Mouse (Mus musculus): ENCODE measurements around the gene Plxdc1.
A peak's percentile ranks its signal among the peaks of the same experiment; 100 is the strongest.
"Not testable (repeated sequence)": the region's sequence is repeated elsewhere in the genome, so short reads cannot be mapped to it uniquely, and the experiment has no call there.

Plxdc1 gene

DNA sequence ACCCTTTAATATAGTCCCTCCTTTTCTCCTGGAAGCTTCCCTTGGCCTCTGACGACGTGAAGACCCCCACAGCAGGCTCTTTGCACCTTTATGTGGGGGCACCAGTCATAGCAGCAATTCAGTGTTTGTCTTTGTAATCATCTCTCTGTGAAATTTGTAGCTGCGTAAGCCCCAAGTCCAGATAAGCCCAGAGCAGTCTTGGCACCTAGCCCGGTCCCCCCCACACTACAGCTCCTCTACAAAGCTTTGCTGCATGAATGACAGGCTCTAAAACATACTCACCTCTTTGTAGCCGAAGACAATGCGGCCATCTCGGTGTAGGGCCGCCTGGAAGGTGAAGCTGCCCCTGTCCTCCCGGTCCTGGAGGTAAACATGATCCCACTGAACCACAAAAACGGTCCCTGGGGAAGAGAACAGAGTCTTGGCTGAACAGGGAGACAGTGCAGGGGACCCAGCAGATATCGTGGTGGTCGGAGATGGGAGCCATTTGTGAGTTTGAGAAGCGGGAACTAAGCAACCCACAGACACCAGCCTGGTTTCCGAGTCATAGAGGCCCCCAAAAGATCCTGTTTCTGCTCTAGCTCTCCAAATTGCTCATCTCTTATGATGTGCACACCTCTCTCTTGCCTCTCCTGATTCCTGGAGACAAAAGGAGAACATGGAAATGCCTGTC is 31.6 kb downstream of the Plxdc1 start:
- no peak for DNase-seq

DNA sequence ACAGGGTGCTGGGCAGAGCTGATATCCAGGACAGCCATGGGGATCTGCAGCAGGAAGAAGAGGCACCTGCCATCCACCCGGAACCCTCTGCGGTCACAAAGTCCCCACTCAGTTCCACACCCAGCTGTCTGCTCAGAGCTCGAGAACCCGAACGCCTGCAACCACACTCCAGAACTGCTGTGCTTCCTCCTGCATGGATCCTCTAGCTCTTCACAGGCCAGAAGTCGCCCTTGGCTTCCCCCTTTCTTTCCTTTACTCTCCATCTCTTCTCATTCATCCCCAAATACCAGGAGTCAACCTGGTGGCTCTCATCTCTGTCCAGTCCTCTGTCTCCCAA is 32.3 kb downstream of the Plxdc1 start:
- no peak for DNase-seq

DNA sequence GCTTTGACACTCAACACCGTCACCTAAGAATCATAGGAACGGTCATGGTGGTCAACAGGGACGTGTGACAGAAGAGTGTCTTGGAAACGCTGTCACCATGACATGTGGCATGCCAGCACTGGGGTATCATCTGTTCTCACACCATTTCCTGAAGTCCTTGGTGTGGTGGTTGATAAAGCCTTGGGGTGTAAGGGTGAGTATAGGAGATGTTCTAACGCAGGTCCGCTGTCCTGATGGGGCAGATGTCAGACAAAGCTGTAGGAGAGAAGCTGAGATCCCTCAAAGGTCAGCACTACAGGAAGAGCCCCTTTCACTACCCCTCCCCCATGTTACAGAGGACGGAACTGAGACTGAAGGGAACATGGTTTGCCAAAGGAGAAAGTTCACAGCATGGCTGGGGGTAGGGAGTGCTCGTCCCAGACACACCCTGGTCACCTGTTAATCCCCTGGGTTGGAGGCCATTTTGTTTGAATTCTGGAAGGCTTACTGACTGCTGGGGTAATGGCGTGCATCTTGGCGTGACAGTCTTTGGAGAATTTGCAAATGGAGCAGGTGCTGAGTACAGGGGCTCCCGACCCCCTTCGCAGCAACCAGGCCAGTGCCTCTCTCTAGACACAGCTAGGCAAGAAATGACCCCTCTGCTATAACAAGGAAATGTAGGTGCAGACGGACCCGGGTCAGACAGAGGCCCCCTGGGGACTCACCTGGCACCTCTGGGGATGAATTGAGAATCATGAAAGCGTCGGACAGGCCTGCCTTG is 32.9 kb downstream of the Plxdc1 start:
- no peak for DNase-seq

DNA sequence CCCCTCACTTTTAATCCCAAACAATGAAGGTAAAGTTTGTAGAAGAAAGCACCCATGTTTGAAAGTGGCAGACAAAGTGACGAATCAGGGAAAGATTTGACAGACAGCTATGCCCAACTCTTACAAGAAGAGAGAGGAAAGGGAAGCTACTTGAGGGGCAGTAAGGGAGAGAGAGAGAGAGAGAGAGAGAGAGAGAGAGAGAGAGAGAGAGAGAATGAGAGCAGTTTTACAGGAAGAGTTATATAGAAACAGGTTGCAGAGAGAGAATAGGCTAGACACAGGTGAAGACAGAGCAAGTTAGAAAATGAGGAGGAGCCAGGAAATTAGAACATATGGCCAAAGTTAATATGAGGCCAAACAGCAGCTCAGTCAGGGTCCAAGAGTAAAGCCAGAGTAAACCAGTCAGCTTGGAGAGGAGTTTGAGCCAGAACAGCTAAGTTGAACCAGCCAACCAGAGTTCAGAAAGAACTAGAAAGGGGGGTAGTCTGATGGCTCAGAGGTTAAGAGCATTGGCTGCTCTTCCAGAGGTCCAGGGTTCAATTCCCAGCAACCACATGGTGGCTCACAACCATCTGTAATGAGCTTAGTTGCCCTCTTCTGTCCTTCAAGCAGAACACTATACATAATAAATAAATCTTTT is 33.8 kb downstream of the Plxdc1 start:
- DNase-seq: no peak

DNA sequence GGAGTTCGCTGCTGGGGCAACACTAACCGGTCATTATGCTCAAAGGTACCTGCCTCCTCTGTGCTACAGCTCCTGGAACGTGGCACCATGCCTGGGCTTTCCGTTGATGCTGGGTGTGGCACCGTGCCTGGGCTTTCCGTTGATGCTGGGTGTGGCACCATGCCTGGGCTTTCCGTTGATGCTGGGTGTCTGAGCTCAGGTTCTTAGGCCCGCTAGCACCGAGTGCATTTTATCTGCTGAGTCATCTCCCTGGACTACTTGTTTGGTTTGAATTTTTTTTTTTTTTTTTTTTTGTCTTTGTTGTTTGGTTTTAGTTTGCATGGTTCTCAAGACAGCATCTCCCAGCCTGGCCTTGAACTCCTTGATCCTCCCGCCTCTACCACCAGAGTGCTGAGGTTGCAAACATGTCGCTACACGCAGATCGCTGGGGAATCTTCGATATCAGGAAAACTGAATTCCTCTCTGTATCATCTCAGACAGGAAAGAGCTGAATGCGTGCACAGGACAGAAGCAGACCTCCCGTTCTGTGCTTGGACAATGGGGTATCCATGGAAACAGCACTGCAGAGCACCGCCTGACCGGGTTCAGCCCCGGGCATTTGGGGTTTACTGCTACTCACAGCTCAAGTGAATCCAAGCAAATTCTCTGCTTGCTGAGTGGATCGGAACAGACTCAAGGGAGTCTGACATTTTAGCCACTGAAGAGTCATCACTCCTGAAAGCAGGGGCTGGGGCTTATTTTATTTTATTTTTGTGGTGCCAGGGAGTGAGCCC is 36.4 kb downstream of the Plxdc1 start:
- peak in 1 of 2 experiments; percentile 38 for DNase-seq

DNA sequence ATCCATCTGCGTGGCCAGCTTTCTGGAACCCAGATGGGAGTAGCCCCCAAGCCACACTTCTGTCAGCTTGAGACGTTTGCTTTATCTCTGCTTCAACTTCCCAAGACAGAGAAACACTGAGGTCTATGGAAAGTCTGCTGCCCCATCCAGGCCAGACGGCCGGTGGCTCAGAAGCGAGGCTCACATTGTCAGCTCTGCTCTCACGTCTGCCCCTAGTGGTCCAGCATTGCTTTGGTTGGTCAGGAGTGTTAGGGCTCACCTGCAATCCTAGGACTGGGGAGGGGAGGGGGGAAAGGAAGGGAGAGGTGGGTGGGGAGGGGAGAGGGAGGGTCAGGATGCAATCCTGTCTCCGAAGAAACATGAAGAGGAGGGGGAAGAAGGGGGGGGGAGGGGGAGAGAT is 38.8 kb downstream of the Plxdc1 start:
- DNase-seq: peak in 1 of 2 experiments; percentile 47

DNA sequence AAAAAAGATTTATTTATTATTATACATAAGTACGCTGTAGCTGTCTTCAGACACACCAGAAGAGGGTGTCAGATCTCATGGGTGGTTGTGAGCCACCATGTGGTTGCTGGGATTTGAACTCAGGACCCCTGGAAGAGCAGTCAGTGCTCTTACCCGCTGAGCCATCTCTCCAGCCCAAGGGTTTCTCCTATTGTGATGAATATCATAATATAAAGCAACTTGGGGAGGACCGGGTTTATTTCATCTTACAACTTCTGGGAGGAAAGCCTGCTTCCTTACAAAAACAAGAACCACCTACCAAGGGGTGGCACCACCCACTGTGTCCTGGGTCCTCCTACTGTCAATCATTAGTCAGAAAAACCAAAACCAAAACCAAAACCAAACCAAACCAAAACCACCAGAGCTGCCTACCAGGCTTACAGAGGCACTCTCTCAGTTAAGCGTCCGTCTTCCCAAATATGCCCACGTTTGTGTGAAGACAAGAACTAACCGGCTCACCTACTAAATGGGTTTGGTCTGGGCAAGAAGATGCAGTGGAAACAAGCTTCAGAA is 40.4 kb downstream of the Plxdc1 start:
- DNase-seq: not testable (repeated sequence)

DNA sequence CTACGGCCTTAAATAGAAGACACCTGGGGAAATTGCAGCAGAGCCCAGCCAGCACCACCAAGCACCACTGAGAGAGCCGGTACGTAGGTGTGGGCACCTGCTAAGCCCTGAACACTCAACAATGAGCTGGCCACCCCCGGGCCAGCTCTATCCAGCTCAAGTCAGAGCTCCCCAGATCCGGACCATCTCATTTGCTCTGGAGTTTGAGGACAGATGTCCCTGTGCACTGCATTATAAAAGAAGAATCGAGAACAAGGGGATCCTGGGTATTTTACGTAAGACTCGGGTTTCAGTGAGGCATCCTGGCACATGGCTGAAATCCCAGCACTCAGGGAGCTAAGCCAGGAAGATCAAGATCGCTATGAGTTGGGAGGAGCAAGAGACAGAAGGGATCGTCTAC is 41.2 kb downstream of the Plxdc1 start:
- no peak for DNase-seq

DNA sequence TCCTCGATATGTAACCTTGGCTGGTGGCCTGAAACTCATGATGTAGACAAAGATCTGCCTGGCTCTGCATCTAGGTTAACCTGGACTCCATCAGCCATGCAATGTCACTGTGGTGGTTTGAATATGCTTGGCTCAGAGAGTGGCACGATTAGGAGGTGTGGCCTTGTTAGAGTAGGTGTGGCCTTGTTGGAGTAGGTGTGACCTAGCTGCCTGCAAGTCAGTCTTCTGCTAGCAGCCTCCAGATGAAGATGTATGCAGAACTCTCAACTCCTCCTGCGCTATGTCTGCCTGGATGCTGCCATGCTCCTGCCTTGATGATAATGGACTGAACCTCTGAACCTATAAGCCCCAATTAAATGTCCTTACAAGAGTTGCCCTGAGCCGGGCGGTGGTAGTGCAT is 43.0 kb downstream of the Plxdc1 start:
- DNase-seq: no peak

DNA sequence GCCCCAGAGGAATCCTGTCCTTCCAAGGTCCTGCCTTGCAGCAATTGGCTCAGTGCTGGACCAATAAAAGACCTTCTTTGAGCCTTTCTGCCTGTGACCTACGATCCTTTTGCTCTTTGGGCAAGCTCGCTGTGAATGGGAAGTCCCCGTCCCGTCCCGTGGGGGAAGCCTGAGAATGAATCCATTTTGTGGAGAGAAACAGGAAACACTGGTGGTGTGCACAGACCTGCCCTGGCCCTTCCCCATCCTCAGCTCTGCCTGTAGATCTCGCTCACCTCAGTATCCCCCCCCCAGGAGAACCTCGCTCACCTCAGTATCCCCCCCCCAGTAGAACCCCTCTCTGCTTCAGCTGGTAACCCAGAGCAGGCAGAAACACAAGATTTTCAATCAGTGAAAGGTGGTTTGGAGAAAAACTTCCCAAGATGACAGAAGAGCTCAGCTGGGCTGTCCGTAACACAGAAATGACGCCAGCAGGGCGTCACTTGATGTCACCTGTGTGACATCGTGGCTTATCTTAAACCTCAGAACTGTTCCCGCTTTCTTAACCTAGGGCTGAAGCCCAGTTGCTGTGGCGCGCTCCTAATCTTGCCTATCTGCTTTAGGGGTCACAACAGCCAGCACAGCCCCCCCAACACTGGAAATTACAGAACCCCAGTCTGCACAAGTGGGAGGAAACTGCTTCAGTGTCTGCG is 43.7 kb downstream of the Plxdc1 start:
- DNase-seq: no peak

DNA sequence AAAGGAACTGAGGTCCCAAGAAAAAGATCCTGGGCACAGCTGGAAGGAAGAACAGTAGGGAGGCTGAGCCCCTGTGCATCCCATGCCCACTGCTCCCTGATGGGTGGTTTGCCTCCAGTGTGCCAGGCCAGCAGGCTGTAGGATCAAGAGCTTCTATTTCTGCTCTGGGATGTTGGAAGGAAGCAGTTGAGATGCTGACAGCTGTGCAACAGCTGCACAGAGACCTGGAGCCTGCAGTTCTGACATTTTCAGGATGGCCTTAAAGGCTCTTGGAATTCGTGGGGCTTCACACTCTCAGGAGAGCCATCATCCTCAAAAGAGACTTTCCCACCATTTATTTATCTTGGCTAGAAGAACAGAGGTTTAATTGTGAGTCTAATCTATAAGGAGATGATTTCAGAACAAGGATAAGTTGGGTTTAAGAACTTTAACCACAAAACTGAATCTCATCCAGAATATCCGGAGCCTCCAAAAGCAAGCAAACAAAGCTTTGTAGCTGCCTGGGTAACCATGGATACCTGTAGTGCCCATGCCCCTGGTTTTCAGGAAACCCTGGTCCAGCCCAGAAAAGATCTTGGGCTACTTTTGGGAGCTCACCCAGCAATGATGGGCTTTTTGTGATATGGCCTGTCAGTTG is 48.7 kb downstream of the Plxdc1 start:
- no peak for DNase-seq

DNA sequence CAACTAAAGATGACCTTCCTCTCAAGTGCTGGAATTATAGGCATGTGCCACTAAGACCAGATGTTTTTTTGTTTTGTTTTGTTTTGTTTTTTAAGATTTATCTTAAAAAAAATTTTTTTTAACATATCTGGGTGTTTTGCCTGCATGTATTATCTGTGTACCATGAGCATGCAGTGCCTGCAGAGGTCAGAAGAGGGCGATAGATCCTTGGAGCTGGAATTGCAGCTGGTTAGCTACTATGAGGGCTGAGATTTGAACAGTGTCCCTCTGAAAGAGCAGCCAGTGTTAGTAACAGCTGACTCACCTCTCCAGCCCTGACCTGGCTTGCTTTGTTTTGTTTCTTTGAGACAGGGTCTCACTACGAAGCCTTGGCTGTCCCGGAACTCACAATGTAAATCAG is 49.5 kb downstream of the Plxdc1 start:
- DNase-seq: peak; percentile 44 to 72

DNA sequence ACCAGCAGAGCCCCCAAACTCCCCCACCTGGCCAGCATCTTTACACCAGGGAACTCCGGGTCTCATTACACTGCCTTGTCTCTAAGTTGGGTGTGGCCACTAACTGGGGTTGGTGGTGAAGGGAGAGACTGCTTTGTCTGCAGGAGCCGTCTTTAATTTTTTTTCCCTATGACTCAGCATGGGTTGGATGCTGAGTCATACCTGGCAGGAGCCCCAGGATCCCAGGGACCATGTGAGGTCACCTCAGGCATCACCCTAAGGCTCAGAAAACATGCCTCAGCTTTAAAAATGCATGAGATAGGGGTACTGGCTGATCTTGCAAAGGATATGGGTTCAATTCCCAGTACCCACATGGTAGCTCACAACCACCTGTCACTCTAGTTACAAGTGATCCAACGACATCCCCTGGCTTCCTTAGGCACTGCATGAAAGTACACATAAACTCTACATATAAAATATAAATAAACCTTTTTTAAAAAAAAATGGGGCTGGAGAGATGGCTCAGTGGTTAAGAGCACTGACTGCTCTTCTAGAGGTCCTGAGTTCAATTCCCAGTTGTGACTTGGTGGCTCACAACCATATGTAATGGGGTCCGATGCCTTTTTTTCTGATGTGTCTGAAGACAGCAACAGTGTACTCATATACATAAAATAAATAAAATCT is 50.2 kb downstream of the Plxdc1 start:
- no peak for DNase-seq

DNA sequence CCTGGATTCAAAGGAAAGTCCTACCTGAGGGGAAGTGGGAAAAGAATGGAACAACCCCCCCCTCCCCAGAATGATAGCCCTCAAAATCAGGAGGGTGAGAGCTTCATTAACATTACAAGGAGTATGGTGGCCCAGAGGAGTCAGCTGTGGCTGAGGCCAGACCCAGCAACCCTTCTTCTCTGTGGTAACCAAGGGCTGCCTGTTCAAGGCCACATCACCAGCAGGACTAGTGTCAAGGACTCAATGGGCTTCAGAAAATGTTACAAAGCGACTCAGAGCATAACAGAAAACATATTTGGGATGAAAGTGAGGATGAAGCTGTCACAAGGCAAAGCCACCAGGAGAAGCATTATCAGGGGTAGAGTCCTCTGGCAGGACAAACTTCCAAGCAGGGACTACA is 52.7 kb downstream of the Plxdc1 start:
- DNase-seq: no peak

DNA sequence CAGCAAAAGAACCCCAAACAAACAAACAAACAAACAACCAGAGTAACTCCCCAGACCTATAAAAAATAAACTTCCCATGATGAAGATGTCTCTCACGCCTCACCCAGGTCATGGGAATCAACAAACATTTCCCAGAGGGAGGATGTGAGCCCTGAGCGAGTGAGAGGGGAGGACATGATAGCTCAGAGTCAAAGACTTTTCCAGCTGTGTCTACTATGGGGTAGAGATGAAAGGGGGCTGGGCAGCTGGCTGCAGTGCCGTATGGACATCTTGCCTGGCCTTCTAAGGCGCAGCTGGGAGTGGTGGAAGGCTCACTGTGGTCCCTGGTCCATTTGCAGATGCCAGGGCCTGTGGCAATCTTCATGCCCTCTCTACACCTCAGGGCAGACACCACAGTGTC is 57.3 kb downstream of the Plxdc1 start:
- DNase-seq: peak in 1 of 2 experiments; percentile 53

DNA sequence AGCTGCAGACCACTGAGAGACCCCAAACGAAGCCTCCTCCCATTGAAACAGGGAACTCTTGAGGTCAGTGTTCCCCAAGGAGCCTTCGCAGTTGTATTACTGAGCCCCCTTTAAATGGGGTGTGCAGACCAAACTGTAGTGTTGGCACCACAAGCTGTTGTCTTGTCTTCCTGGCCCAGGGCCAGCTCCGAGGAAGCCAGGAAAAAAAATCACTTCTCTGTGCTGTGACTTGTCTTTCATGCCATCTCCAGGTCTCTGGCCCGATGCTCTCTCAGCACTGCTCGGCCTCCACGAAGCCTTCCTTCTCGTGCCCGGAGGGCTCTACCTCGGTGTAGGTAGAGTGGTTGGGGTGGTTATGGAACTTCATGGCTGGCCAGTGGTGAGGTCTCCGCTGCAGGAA is 62.0 kb downstream of the Plxdc1 start:
- no peak for DNase-seq

DNA sequence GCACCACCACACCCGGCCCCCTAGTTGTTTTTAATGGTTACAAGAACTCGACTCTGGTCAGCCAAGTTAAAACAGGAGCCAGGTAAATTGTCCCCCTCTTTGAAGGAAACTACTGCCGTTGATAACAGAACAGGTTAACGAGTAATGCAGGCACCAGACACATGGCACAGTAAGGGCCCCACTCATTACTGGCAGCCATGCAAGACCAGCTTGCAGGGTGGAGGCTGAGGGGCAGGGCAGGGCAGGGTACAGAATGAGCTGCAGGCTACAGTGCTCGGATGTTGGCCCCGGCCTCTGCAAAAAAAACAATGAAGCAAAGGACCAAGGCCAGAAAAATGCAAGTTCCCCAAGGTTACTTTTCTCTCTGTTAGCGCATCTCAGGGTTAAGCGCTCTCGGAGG is 62.6 kb downstream of the Plxdc1 start:
- DNase-seq: no peak

DNA sequence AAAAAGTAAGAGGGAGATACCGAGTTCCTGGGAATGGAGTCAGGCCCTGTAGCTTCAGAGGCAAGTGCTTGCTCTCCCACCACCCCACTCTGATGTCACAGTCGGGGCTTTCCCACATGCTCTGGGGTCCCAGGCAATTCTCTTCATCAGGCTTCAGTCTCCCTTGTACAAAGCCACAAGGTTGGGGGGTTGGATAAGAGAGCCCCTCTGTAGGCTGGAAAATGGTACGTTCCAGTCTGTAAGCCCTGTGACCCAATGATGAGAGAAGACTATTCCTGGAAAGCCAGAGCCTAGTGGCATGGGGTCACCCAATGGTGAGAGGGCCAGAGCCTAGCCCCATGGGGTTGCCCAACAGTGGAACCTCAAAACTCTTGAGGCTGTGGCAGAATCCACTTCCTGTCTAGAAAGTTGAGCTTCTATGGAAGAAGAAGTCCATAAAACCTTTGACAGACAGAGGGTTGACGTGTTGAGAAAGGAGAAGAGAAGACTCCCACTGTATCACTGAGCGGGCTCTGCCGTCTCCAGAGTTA is 70.2 kb downstream of the Plxdc1 start:
- DNase-seq: peak; percentile 28 to 41

DNA sequence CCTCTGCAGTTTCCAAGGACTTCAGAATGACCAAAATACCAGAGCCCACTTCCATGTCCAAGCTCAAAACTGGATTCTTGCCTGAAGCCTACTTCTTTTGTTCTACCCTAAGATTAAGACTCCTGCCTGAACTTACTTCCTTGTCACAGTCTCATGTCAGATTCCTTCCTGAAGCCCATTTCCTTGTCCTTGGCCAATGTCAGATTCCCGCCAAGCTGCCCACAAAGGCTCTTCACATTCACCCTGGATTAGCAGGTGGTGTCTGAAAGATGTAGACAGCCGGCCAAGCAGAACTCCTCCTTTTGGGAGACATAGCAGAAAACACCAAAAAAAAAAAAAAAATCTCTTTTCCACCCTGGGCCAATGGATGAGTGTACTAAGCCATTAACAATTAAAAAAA is 70.8 kb downstream of the Plxdc1 start:
- DNase-seq: no peak

DNA sequence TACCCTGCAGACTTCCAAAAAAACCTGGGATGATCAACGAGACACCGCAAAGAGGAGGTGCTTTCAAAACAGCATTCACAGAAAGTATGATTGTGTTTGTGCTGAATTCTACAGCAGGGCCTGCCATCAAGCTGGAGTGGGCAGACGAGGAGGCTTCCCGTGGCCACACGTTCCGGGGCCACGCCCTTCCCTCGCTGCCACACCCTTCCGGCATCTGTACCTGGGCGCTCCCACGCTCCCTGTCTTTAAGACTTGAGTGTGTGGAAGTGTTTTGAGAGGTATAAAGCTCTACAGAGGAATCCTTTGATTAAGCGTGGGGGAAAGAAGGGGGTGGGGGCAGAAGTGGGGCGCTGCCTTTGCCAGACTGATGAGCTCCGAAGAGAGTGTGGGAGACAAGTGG is 73.1 kb downstream of the Plxdc1 start:
- DNase-seq: no peak

Measured in lung, postnatal 4 days (tissue).